Comparison of ENCODE assay signal across 8 mouse cellular contexts in the genomic region with DNA sequence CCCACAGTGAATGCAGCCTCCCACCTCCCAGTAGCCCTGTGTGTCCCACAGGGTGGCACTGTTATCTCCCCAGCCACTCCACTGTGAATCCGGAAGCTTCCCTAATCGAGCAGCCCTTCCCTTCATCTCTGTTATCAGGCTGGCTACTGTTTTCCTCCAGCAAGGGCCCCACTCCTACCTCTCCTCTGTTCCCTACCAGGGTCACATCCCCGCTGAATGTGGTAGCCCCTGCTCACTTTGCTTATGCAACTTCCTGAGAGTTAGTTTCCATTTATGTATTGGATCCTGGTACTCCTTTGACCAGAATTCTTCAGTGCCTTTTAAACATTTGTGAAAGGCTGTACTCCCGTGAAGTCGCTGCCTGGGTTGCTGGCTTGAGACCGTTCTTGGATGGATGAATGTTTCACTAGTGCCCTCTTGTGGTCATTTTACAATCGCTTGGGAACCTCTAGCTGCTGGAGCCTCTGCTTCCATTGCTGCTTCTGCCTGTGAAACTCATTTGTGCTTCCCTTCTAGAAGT. TPM values are rescaled to one million over a fixed set of nuclear protein-coding genes. Genes with fewer than 3 reads are reported as not detected.
DNase-seq lines count a peak whose midpoint lies in the region; ATAC-seq and TF ChIP-seq lines count a peak whose summit lies in the region.

No protein-coding gene starts in this region.

- no peak overlapping the region for H3K4me3 ChIP-seq in embryonic facial prominence, embryonic 11.5 days (ENCODE audit: low read depth, low read length)
- no peak overlapping the region for H3K4me3 ChIP-seq in midbrain, embryonic 12.5 days
- no peak overlapping the region for H3K4me3 ChIP-seq in spleen, adult 2 months (ENCODE audit: extremely low read depth, insufficient read depth, insufficient read length)

- no peak overlapping the region for H3K27ac ChIP-seq in embryonic facial prominence, embryonic 11.5 days (replicated peaks; ENCODE audit: low read depth, low read length)
- no peak overlapping the region for H3K27ac ChIP-seq in midbrain, embryonic 12.5 days (replicated peaks)
- no peak overlapping the region for H3K27ac ChIP-seq in spleen, adult 2 months (ENCODE audit: insufficient read depth, low read length)

- intact Hi-C loops in left cerebral cortex, postnatal 4 days (cut with DNase I), result loop anchor here (5.0 to 10.0 kb wide), 2 partner anchors 334 to 402 kb away; no protein-coding TSS in a partner anchor

- peak; percentile 40; the same call in 1 of the 2 replicates for TF ChIP-seq CTCF in spleen, adult 2 months (IDR thresholded peaks at IDR 0.05; ENCODE audit: extremely low read depth, insufficient read depth, insufficient read length, insufficient replicate concordance)

- peak; percentile 75; the same call in 1 of the 2 replicates for ATAC-seq in embryonic facial prominence, embryonic 11.5 days (replicated peaks; ENCODE audit: insufficient number of reproducible peaks, low FRiP score, low TSS enrichment, low read depth)
- ATAC-seq in midbrain, embryonic 12.5 days (ENCODE audit: low FRiP score, low read depth), result peak; percentile 85

- no peaks in the 10 kb centered on the region for H3K9me3 ChIP-seq in embryonic facial prominence, embryonic 11.5 days (replicated peaks; ENCODE audit: control insufficient read depth, low read length)
- H3K9me3 ChIP-seq in midbrain, embryonic 12.5 days, result no peaks in the 10 kb centered on the region

- H3K36me3 ChIP-seq in embryonic facial prominence, embryonic 11.5 days (replicated peaks; ENCODE audit: control insufficient read depth, insufficient read depth, low read depth, low read length), result no peaks in the 10 kb centered on the region
- no peaks in the 10 kb centered on the region for H3K36me3 ChIP-seq in midbrain, embryonic 12.5 days
- H3K36me3 ChIP-seq in spleen, adult 2 months (ENCODE audit: control insufficient read depth, insufficient read depth, low read length), result no peaks in the 10 kb centered on the region

- WGBS in embryonic facial prominence, embryonic 11.5 days, result 2% methylated on average over 7 of the region's 7 CpGs
- 5% methylated on average over 7 of the region's 7 CpGs for WGBS in midbrain, embryonic 12.5 days
- 7% methylated on average over 7 of the region's 7 CpGs for WGBS in spleen, adult 2 months

- no peak overlapping the region for H3K4me2 ChIP-seq in embryonic facial prominence, embryonic 11.5 days (ENCODE audit: low read depth, low read length)
- H3K4me2 ChIP-seq in midbrain, embryonic 12.5 days (replicated peaks), result peak overlapping the region; percentile 27

- no peak overlapping the region; the same call in 1 of the 2 replicates for H3K9ac ChIP-seq in embryonic facial prominence, embryonic 11.5 days (replicated peaks; ENCODE audit: low read length)
- H3K9ac ChIP-seq in midbrain, embryonic 12.5 days (replicated peaks), result no peak overlapping the region

- H3K27me3 ChIP-seq in embryonic facial prominence, embryonic 11.5 days (ENCODE audit: control insufficient read depth, insufficient read depth, low read length), result no peaks in the 10 kb centered on the region
- H3K27me3 ChIP-seq in midbrain, embryonic 12.5 days, result no peaks in the 10 kb centered on the region
- H3K27me3 ChIP-seq in spleen, adult 2 months (ENCODE audit: control insufficient read depth, insufficient read depth, low read length), result no peaks in the 10 kb centered on the region

- TF ChIP-seq POLR2A in spleen, adult 2 months (IDR thresholded peaks at IDR 0.05; ENCODE audit: low read depth, low read length), result no peak

- H3K4me1 ChIP-seq in embryonic facial prominence, embryonic 11.5 days (ENCODE audit: control insufficient read depth, insufficient read depth, low read length), result no peaks in the 10 kb centered on the region; the same call in 1 of the 2 replicates
- 0 out of 2 replicates have a peak, but pooled peaks cover 3% of the 10 kb centered on the region for H3K4me1 ChIP-seq in midbrain, embryonic 12.5 days
- no peaks in the 10 kb centered on the region for H3K4me1 ChIP-seq in spleen, adult 2 months (ENCODE audit: control insufficient read depth, insufficient read depth, insufficient read length)

- peak; percentile 78 for DNase-seq in A20 (ENCODE audit: low read depth, low spot score)
- peak; percentile 71 for DNase-seq in adrenal gland, postnatal 10 days
- DNase-seq in embryonic facial prominence, embryonic 11.5 days (ENCODE audit: low spot score), result peak; percentile 88
- peak; percentile 66 to 83 for DNase-seq in heart, adult 18-20 months
- peak; percentile 54 for DNase-seq in kidney, adult 18-20 months
- peak; percentile 63 for DNase-seq in left cerebral cortex, postnatal 4 days
- peak; percentile 27 to 31 for DNase-seq in spleen, adult 2 months (ENCODE audit: low read depth in 1 of 2, low spot score in 2 of 2)

RNA-seq across cellular contexts. Expression of a gene that starts 42.5 kb away (rescaled TPM):
- under 1 TPM; 0.76 to 0.87 TPM for total RNA-seq in adrenal gland, postnatal 10 days (2021)
- 0.39 and 0.82 TPM in 2 replicates for polyA plus RNA-seq in embryonic facial prominence, embryonic 11.5 days (2014; fragmentation: Nextera tagmentation; extraction: Ambion mirVana)
- total RNA-seq in heart, adult 18-20 months (2021), result 1 to 10 TPM in 1 of 2 experiments, under 1 TPM in 1; 0.22 to 1.0 TPM
- total RNA-seq in left cerebral cortex, postnatal 4 days (2021), result not detected
- polyA plus RNA-seq in midbrain, embryonic 12.5 days (2016; fragmentation: Nextera tagmentation; extraction: Ambion mirVana), result 1.3 and 1.8 TPM in 2 replicates
- 5.4 and 6.2 TPM in 2 replicates for polyA plus RNA-seq in spleen, adult 2 months (2012; rRNA removed)

RNA-seq across cellular contexts. Expression of a gene that starts 53.5 kb away (rescaled TPM):
- 10 to 100 TPM; 11.2 to 14.4 TPM for total RNA-seq in adrenal gland, postnatal 10 days (2021)
- polyA plus RNA-seq in embryonic facial prominence, embryonic 11.5 days (2014; fragmentation: Nextera tagmentation; extraction: Ambion mirVana), result 2.2 and 2.7 TPM in 2 replicates
- 1 to 10 TPM; 6.6 to 8.1 TPM for total RNA-seq in heart, adult 18-20 months (2021)
- 10 to 100 TPM; 23.0 to 25.4 TPM for total RNA-seq in left cerebral cortex, postnatal 4 days (2021)
- 4.4 and 4.7 TPM in 2 replicates for polyA plus RNA-seq in midbrain, embryonic 12.5 days (2016; fragmentation: Nextera tagmentation; extraction: Ambion mirVana)
- 2.0 and 2.5 TPM in 2 replicates for polyA plus RNA-seq in spleen, adult 2 months (2012; rRNA removed)

Comparison
In these comparisons a context has a peak if more than half of its experiments do, and no peak if none do; other contexts are left out.
1. DNase-seq: peak in every context shown above with its lines; median percentile 88 in embryonic facial prominence, embryonic 11.5 days; 78 in A20; 74 in heart, adult 18-20 months; 71 in adrenal gland, postnatal 10 days; 63 in left cerebral cortex, postnatal 4 days; 54 in kidney, adult 18-20 months; 29 in spleen, adult 2 months.